Mouse (Mus musculus) myocyte (in vitro differentiated cells): ENCODE results near the gene Cenpp.

Source experiments
- E2F4 ChIP-seq: IDR thresholded peaks from one replicate; pipeline ENCODE4 v1.6.1; 2011; ENCODE audit warnings: mild to moderate bottlenecking, control low read depth, moderate library complexity; ENCODE audit not compliant: insufficient read depth
- MAX ChIP-seq: IDR thresholded peaks from one replicate; pipeline ENCODE4 v1.6.1; 2011; ENCODE audit warnings: low read depth, mild to moderate bottlenecking, control low read depth
- MYOD1 ChIP-seq, 3 experiments: IDR thresholded peaks; one replicate each; pipeline ENCODE4 v1.6.1; 2011; ENCODE audit warnings: control low read depth in 2 of 3, low read depth in 2 of 3, mild to moderate bottlenecking in 2 of 3, moderate library complexity in 1 of 3; ENCODE audit not compliant: insufficient read length in 2 of 3, control insufficient read depth in 1 of 3
- MYOG ChIP-seq, 3 experiments: IDR thresholded peaks; one replicate each; pipeline ENCODE4 v1.6.1; 2011; ENCODE audit warnings: control low read depth in 2 of 3, low read depth in 2 of 3, mild to moderate bottlenecking in 2 of 3; ENCODE audit not compliant: insufficient read length in 2 of 3, control insufficient read depth in 1 of 3, insufficient read depth in 1 of 3
- POLR2A ChIP-seq: IDR thresholded peaks from one replicate; pipeline ENCODE4 v1.6.1; 2011; ENCODE audit warnings: low read depth, mild to moderate bottlenecking, control low read depth, moderate library complexity; ENCODE audit not compliant: insufficient read length
- SRF ChIP-seq: IDR thresholded peaks from one replicate; pipeline ENCODE4 v1.6.1; 2011; ENCODE audit warnings: low read depth; ENCODE audit not compliant: control insufficient read depth, insufficient read length
- TCF12 ChIP-seq: IDR thresholded peaks from one replicate; pipeline ENCODE4 v1.6.1; 2011; ENCODE audit warnings: mild to moderate bottlenecking, control low read depth; ENCODE audit not compliant: poor library complexity, insufficient read depth, severe bottlenecking

GRCm38 (mm10) chr13:49470806-49471205 is 181.8 kb downstream of the Cenpp start:
- TF ChIP-seq SRF: peak; percentile 85
- no peak for TF ChIP-seq POLR2A
- no peak for TF ChIP-seq E2F4
- TF ChIP-seq MYOG (IDR thresholded peaks at IDR 0.05; ENCODE audit: control insufficient read depth in 1 of 3, insufficient read depth in 1 of 3, insufficient read length in 2 of 3, low read depth in 2 of 3): peak in 2 of 3 experiments; percentile 75 to 81
- no peak for TF ChIP-seq MAX
- peak; percentile 38 for TF ChIP-seq TCF12
- peak; percentile 7 to 65 (median 46) for TF ChIP-seq MYOD1 (IDR thresholded peaks at IDR 0.05; ENCODE audit: control insufficient read depth in 1 of 3, insufficient read length in 2 of 3, low read depth in 2 of 3)
